Mouse (Mus musculus): ENCODE data around the gene Lmo1.

DNA sequence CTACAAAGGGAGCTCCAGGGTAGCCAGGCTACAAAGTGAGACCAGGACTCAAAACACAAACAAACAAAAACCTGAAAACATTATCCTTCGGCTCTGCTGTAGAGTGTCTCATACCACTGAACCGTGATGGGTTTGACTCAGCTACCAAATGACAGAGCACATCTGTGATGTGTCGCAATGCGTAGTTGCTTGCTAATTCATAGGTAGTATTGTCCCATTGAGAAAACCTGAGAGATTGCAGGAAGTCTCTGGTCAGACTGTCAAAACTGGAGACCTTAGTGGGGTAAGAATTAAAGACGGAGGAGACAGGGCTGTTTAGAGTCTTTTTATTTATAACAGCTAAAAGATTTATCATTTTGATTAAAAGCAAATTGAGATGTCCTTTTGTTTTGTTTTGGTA is 10.6 kb upstream of the Lmo1 start:
- TF ChIP-seq CTCF (IDR thresholded peaks at IDR 0.05; ENCODE audit: extremely low read depth, insufficient read depth, insufficient read length, insufficient replicate concordance) (no peak), POLR2A (IDR thresholded peaks at IDR 0.05; ENCODE audit: low read depth, low read length) (no peak)
